Mouse (Mus musculus) retina, embryonic 14.5 days (tissue): ENCODE results near the gene Rps5.
"Not testable (repeated sequence)": the region's sequence is repeated elsewhere in the genome, so short reads cannot be mapped to it uniquely, and the experiment has no call there.

Experiments
- DNase-seq: peaks from one replicate; pipeline ENCODE4 v3.0.0-alpha.2; 2015; ENCODE audit warnings: low spot score

Rps5 gene

DNA sequence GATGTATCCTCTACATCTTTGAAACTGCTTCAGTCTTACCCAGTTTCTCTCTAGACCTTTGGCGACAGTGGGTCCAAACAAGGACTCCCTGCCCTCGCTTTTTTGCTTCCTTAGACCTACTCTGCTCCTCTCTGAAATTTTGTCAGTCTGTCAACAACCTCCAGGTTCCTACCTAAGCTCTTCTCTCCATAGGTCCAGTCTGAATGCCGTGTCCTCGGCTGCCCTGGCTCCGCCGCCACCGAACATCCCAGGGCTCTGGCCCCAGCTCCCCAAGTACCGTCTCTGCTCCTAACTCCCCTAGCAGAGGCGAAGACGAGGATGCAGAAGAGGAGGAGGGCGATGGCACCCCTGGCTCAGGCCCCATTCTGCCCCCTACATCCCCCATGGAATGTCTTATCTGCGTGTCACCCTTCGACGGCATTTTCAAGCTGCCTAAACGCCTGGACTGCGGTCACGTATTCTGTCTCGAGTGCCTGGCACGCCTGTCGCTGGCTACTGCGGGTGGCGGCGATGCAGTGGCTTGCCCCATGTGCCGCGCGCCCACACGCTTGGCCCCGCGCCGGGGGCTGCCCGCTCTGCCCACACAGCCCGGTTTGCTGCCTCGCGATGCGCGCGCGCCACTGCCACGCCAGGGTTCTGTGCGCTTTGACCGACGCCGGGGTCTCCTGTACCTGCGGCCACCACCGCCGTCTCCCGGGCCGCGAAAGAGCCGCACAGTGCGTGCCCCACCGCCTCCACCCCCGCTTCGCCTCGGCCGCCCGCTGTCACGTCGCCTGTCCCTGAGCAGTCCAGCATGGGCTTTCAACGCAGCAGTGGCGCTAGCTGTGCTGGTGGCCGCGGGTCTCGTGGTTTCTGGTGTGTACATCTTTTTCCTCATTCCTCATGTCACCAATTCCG is 5.9 kb downstream of the Rps5 start:
- peak; percentile 15 for DNase-seq

DNA sequence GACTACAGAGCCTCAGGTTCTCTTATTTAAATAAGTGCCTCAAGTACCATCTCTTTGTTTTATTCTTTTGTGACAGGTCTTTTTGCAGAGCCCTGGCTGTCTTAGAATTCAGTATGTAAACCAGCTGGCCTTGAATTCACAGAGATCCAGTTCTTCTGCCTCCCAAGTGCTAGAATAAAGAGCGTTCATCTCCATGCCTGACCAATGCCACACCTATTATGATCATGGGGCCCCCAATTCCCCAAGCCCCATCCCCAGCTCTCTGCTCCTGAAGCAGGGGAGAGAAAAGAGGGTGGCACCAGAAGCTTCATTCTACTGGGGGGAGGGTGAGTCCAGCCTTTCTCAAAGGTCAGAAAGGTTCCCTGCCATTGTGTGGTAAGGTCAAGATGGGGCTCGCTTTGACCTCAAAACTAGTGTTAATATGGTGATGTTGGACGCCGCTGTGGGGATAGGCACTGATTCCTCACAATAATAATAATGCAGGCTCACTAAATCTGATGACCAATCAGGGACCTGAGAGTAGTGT is 11.6 kb downstream of the Rps5 start:
- no peak for DNase-seq

DNA sequence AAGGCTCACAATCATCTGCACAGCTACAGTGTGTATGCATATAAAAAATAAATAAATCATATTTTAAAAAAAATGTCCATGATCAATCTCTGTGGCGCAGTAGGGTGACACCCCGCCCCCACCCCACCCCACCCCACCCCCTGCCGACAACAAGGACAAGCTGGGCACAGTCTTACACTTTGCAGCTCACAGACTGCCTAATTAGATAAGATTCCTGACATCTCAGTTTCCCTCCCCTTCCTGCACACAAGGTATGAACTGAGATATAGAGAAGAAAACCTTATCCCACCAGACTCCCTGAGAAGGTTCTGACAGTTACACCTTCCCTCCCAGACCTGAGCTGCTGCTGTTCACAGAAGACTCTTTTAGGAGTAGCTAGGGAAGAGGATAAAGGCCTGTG is 12.7 kb downstream of the Rps5 start:
- DNase-seq = no peak

DNA sequence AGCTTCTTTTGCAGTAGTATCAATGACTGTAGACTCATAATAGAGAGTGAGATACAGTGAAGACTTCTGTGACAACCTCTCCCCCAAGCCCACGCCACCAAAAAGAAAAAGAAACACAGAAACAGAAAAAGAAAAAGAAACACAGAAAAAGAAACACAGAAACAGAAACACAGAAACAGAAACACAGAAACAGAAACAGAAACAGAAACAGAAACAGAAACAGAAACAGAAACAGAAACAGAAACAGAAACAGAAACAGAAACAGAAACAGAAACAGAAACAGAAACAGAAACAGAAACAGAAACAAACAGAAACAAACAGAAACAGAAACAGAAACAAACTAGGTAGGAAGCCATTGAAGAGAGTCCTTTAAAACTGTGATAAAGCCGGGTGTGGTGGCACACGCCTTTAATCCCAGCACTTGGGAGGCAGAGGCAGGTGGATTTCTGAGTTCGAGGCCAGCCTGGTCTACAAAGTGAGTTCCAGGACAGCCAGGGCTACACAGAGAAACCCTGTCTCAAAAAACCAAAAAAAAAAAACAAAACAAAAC is 15.2 kb downstream of the Rps5 start:
- DNase-seq = not testable (repeated sequence)

DNA sequence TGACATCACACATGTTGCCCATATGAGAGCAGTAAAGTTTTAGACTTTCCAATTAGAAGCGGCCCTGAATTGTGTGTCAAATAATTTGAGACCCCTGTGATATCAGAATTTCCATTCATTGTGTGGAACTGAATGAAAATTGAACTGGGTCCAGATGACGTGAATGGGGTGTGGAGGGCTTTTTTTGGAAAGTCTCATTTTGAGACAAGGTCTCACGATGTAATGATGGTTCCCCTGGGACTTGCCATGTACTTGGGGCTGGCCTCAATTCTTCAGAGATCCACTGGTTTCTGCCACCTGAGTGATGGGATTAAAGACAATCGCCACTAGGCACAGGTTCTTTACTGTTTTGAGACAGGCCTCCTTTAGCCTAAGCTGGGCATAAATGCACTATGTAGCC is 18.5 kb downstream of the Rps5 start:
- no peak for DNase-seq

DNA sequence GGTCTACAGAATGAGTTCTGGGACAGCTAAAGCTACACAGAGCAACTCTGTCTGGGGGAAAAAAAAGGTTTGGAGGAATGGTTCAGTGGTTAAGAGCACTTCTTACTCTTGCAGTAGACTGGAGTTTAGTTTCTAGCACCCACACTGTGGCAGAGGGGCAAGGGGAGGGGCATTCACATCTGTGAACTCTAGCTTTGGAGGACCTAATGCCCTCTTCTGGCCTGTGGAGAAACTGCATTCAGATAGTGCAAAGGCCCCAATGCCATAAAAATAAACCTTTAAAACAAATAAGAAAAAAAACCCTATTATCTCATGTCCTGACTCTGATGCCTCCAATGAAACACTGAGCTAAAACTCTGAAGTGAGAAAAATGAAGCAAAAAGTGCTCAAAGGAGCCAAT is 21.4 kb downstream of the Rps5 start:
- peak; percentile 43 for DNase-seq

DNA sequence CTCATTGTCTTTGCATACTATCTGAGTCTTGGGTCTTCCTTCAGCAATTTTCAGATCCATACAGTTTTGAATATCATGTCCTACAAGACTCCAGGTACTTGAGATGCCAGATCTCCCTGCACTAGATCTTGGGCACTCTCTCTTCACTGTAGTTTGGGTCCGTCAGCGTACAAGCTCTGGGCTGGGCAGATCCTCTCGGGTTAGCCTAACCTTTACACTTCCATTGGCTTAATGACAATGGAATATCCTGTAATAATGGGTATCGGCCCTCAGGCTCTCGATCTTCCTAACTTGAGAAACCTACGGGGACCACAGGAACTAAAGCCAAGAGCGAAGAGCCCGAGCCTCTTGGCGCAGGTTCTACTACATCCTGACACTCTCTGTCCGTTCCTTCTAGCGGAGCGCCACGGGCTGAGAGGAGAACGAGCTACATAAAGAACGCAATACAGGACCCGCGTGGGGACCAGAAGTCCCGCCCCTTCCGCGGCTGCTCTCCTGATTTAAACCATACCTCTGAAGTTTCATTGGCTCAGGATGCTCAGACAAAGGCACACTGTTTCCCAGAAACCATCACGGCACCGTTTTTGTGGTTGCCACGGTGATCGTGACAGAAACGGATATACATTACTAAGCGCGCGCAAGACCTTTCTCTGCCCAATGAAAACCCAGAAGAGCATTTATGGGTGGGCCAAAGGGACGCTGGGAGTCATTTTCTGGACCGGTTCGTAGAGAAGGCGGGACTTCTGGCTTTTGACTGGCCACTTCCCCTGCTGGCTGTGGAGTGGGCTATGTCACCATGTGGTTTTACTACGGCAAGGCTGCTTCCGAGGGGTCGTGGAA is 27.2 kb downstream of the Rps5 start:
- DNase-seq = peak; percentile 73

DNA sequence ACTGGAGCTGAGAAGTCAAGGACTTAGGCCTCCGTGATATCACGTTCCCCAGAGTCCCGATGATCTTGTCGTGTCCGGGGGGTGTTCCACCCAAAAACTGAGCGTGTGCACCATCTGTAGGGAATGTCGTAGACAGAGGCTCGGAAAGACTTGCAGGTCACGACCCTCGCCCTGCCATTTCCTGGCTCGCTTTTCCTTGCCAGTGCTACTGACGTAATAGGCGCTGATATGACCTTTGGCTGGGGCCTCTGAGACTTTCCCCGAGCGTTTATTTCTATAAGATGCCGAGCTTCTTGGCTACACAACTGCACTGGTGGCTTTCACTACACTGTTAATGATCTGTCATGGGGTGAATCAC is 27.8 kb downstream of the Rps5 start:
- no peak for DNase-seq

DNA sequence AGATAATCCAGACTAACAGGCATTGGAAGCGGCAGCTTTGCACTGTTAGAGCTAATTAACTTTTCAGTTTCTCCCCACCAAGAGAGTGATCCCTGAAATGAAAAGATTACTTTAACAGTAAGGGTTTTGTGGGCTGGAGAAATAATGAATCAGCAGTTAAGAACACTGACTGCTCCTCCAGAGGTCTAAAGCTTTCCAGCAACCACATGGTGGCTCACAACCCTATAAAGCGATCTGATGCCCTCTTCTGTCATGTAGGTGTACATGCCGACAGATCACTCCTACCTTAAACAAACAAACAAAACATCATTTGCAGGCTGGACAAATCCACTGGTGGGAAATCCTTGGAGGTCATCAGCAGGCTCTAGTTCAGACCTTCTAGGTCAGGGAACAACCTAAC is 32.8 kb downstream of the Rps5 start:
- no peak for DNase-seq

DNA sequence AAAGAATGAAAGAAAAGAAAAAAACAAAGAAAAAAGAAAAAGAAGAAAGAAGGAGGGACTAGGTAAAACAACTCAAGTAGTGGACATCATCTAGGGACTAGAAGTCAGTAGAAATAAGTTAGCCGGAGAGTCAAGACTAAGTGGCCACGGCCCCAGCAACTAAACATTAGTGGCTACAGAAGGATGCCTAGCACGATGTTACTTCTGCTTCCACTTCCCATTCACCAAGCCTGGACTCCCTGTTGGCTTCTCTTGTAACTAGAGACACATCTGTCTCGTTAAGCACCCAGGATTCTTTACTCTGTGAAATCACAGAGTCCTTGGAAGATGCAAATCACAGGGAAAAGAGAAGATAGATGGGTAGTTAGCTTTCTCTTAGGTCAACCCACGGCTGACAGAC is 35.4 kb downstream of the Rps5 start:
- no peak for DNase-seq

DNA sequence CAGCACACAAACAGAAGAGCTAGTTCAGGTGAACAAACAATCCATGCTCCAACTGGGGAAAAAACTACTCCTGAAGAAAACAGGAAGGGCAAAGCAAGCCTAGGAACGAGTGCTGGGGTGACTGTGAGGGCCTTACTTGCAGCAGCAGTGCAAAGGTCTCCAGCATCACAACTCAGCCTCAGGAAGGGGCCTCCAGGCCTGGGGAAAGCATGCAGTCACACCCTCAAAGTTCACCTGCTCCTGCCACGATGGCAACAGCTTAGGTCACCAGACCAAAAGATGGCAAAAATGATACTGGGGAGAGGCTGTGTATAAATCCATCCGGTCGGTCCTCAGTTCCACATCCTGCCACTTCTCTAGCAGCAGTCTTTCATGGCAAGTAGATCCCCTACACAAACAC is 36.9 kb downstream of the Rps5 start:
- DNase-seq = no peak

DNA sequence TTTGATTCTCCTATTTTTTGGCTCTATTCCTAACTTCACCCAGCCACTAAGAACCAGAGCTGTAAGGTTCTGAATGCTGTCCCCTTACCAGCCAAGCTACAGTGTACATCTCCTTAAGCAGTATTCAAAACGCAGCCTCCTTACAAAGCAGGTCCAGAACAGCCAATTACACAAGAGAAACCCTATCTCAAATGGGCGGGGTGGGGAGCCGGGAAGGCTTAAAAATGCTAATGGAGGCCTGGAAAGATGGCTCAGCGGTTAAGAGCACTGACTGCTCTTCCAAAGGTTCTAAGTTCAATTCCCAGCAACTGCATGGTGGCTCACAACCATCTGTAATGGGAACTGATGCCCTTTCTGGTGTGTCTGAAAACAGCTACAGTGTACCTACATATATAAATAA is 37.6 kb downstream of the Rps5 start:
- no peak for DNase-seq

DNA sequence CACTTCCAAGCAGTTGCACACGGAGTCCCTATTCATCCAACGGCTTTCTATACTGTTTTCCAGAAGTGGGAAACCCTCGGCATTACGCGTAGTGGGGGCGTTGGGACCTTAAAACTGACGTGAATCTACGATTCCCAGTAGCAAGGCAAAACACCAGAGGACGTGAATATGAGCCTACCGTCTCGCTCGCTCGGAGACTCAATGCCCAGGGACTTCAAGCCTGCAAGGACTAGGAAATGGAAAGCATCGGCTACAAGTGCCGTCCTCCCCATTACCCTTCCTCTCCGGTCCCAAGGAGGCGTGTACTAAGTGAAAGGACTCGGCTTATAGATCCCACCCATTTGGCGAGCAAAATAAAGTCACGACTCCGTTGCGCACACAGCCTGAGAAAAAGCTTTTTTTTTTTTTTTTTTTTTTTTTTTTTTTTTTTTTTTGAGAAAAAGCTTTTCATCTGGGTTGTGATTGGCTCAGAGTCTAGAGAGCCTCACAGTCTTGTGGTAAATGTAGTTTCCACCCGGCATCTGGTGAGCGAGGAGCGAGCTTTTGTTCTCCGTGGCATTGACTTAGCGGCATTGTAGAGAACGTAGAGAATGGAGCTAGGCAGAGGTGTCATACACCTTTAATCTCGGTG is 39.5 kb downstream of the Rps5 start:
- DNase-seq = peak; percentile 68

DNA sequence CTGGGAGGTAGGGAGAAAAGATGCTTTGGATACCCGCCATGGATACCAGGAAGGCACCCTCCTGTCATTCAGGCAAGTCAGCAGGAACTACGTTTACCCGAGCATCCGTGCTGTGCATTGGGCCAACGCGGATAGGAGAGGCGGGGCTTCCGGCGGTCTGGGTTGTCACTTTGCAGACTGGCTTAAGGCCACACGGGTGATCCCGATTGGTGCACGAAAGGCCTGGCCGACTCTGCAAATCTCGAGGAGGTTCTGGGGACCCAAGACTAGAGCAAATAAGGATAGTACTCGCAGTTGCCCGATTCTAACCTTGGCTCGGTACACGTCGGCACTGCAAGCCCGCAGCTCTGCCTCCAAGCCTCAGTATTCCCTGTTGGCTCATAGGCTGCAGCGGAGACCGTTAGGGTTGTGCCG is 43.6 kb downstream of the Rps5 start, which contains the start of gene Zfp324:
Gene Zfp324, plus strand, starts transcription at position 161 of the 414 bp plus-strand sequence.
- DNase-seq = peak; percentile 88

DNA sequence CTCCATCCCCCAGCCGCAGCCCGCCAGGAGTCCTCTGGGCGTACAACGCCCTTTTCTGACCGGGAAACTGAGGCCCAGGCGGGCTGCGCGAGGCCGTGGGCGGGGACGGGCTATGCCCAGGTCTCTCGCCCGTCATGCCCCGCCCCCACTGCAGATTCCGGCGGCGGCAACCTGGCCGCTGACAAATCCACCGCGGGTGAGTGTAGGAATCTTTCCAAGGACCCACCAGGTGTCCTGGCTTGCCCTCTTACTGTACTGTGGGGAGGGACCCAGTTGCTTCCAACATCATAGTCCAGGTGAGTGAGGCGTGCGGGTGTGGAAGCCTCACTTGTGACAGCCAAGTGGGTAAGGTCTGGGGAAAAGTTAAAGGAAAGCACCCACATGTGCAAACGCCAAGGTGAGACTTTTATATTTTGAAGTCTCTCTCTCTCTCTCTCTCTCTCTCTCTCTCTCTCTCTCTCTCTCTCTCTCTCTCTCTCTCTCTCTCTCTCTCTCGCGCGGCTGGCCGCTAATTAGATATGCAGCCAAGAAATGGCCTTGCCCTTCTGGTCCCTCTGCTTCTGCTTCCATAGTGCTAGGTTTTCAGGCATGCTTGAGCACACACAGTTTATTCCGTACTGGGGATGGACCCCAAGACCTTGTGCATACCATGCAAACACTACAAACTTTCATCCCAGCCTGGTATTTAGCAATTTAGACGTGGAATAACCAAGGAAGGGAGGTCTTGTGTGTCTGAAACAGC is 44.2 kb downstream of the Rps5 start:
- no peak for DNase-seq

DNA sequence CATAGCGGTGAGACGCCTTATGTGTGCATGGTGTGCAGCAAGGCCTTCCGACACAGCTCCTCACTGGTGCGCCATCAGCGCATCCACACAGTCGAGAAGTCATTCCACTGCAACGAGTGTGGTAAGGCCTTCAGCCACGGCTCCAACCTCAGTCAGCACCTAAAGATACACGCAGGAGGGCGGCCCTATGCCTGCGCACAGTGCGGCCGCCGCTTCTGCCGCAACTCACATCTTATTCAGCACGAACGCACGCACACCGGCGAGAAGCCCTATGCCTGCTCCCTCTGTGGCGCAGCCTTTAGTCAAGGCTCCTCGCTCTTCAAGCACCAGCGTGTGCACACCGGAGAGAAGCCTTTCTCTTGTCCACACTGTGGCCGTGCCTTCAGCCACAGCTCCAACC is 48.8 kb downstream of the Rps5 start:
- no peak for DNase-seq
